Mouse (Mus musculus) embryonic facial prominence, embryonic 13.5 days (tissue): Measurements from ENCODE around the gene Lpp. TPM values are rescaled to one million over a fixed set of nuclear protein-coding genes. Genes with fewer than 3 reads are reported as not detected.

Experiments used
- ATAC-seq: fragments of 200-750 bp; cut with Nextera tagmentation; 2 replicates; pipeline ENCODE4 v1.8.0; 2017; ENCODE audit warnings: low read depth; ENCODE audit not compliant: insufficient number of reproducible peaks, insufficient read depth, low FRiP score, low TSS enrichment
- H3K27ac ChIP-seq: fragments of 300-500 bp; sonication (generic); 2 replicates; pipeline ENCODE4 v1.5.1; 2015; ENCODE audit warnings: moderate library complexity, mild to moderate bottlenecking, inconsistent platforms
- H3K27me3 ChIP-seq: fragments of 300-500 bp; sonication (generic); 2 replicates; pipeline ENCODE4 v1.6.1; 2015; ENCODE audit warnings: mild to moderate bottlenecking, inconsistent platforms
- H3K36me3 ChIP-seq: fragments of 300-500 bp; sonication (generic); 2 replicates; pipeline ENCODE4 v1.6.1; 2015; ENCODE audit warnings: mild to moderate bottlenecking, inconsistent platforms
- H3K4me1 ChIP-seq: fragments of 300-500 bp; sonication (generic); 2 replicates; pipeline ENCODE4 v1.6.1; 2015; ENCODE audit warnings: inconsistent platforms
- H3K4me2 ChIP-seq: fragments of 300-500 bp; sonication (generic); 2 replicates; pipeline ENCODE4 v1.6.1; 2015; ENCODE audit warnings: moderate library complexity, mild to moderate bottlenecking, inconsistent platforms
- H3K4me3 ChIP-seq: fragments of 300-500 bp; sonication (generic); 2 replicates; pipeline ENCODE4 v1.5.1; 2015; ENCODE audit warnings: mild to moderate bottlenecking, inconsistent platforms
- H3K9ac ChIP-seq: fragments of 300-500 bp; sonication (generic); 2 replicates; pipeline ENCODE4 v1.6.1; 2015; ENCODE audit warnings: mild to moderate bottlenecking, inconsistent platforms
- H3K9me3 ChIP-seq: fragments of 300-500 bp; sonication (generic); 2 replicates; pipeline ENCODE4 v1.6.1; 2016; ENCODE audit warnings: inconsistent platforms
- WGBS: fragments of 180-500 bp; shearing (Covaris S2); methylation state at CpG from one replicate; pipeline ENCODE4 v1.1.7; 2015; ENCODE audit warnings: mixed read lengths; 5-methylcytosine and 5-hydroxymethylcytosine counted together
- polyA plus RNA-seq: library from polyadenylated mRNA; unstranded; fragments of >200 nt; fragmentation: Nextera tagmentation; extraction: Ambion mirVana; gene quantifications from 2 replicates; pipeline ENCODE4 v1.2.1, GENCODE M21; 2015

Gene Lpp
- polyA plus RNA-seq, 1 experiment from 2014 or later = 49.3 TPM

DNA sequence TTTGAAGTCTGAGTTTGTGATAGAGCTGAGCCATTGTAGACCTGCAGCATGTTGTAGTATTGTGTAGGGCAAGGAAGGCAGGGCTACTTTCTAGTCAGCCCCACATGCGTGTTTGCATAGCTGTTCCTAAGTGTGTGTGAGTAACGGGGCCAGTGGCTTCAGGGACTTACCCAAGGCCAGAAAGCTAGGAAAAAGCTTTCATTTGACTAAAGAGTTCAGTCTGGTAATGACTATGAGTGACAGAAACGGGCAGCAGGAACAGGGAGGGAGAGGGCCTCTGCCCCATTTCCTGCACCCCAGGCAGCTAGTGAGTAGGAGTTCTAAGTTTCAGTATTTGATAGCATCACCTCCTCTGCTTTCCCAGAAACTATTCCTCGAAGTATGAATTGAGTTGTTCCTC is 113.4 kb downstream of the Lpp start:
- Histone ChIP-seq H3K27ac (0 out of 2 replicates have a peak overlapping the region, but pooled peaks have one; percentile 28), H3K4me2 (no peak overlapping the region), H3K4me1 (peaks cover 21% of the 10 kb centered on the region), H3K4me3 (no peak overlapping the region), H3K36me3 (no peaks in the 10 kb centered on the region), H3K27me3 (no peaks in the 10 kb centered on the region), H3K9me3 (no peaks in the 10 kb centered on the region), H3K9ac (no peak overlapping the region)
- 45% methylated on average over 4 of the region's 4 CpGs for WGBS
- no peak for ATAC-seq

- Histone ChIP-seq H3K9ac (no peak overlapping the region), H3K36me3 (no peaks in the 10 kb centered on the region), H3K27me3 (no peaks in the 10 kb centered on the region), H3K4me2 (no peak overlapping the region), H3K4me3 (no peak overlapping the region), H3K9me3 (no peaks in the 10 kb centered on the region), H3K27ac (no peak overlapping the region), H3K4me1 (peaks cover 18% of the 10 kb centered on the region)
- no peak for ATAC-seq
- 91% methylated on average over 5 of the region's 5 CpGs for WGBS
These were observed 114.7 kb downstream of the Lpp start for GRCm38 (mm10) chr16:24507927-24508540.

DNA sequence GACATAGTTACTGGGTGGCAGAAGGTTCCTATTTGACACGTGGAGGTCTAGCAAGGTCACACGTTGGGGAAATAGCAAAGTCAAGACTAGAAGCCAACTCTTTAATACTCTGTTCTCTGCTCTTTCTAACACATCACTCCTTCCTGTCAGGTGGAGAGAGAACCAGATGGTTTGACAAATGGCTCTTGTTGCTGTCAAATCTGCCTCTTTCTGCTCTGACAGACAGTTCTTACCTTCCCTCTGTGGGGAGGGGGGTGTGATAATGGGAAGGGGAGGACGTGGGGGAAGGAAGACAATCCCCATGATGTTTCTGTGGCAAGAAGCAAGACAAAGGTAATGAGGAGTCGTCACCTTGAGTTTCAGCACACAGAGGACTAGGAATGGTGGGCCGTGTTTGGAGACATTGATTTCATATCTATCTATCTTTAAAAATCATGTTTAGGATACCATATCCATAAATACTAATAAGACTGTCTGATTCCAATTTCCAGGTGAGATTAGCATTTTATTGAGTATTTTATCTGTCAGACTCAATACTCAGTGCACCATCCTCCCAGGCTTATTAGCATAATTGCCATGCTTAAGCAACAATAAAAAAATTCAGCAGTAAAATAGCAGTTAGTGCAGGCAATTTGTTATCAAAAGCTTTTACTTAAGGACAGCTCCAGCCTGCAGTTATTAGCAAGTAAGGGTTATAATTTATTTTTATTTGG is 115.9 kb downstream of the Lpp start:
- H3K9me3 ChIP-seq = no peaks in the 10 kb centered on the region
- no peaks in the 10 kb centered on the region for H3K27me3 ChIP-seq
- H3K36me3 ChIP-seq = no peaks in the 10 kb centered on the region
- H3K4me1 ChIP-seq = peaks cover 25% of the 10 kb centered on the region
- H3K27ac ChIP-seq = no peak overlapping the region
- no peak for ATAC-seq
- no peak overlapping the region for H3K4me2 ChIP-seq
- H3K4me3 ChIP-seq = no peak overlapping the region
- H3K9ac ChIP-seq = no peak overlapping the region
- WGBS = 77% methylated on average over 5 of the region's 5 CpGs

- no peak overlapping the region for H3K9ac ChIP-seq
- no peak overlapping the region for H3K4me2 ChIP-seq
- no peak overlapping the region for H3K27ac ChIP-seq
- H3K36me3 ChIP-seq = no peaks in the 10 kb centered on the region
- H3K27me3 ChIP-seq = no peaks in the 10 kb centered on the region
- peaks cover 29% of the 10 kb centered on the region for H3K4me1 ChIP-seq
- H3K9me3 ChIP-seq = no peaks in the 10 kb centered on the region
- no peak overlapping the region for H3K4me3 ChIP-seq
- 62% methylated on average over 1 of the region's 1 CpGs for WGBS
- ATAC-seq = no peak
These were observed 116.5 kb downstream of the Lpp start for GRCm38 (mm10) chr16:24509813-24510166.

GRCm38 (mm10) chr16:24513228-24513627 is 119.9 kb downstream of the Lpp start:
- Histone ChIP-seq H3K9ac (no peak overlapping the region), H3K27me3 (no peaks in the 10 kb centered on the region), H3K4me2 (no peak overlapping the region), H3K36me3 (no peaks in the 10 kb centered on the region), H3K4me1 (peaks cover 35% of the 10 kb centered on the region), H3K4me3 (no peak overlapping the region), H3K27ac (no peak overlapping the region), H3K9me3 (no peaks in the 10 kb centered on the region)
- 89% methylated on average over 4 of the region's 4 CpGs for WGBS
- no peak for ATAC-seq

- Histone ChIP-seq H3K27me3 (no peaks in the 10 kb centered on the region), H3K9ac (no peak overlapping the region), H3K4me3 (no peak overlapping the region), H3K4me2 (no peak overlapping the region), H3K36me3 (no peaks in the 10 kb centered on the region), H3K4me1 (peaks cover 32% of the 10 kb centered on the region), H3K9me3 (no peaks in the 10 kb centered on the region), H3K27ac (no peak overlapping the region)
- no peak for ATAC-seq
- 52% methylated on average over 11 of the region's 11 CpGs for WGBS
These were observed 121.8 kb downstream of the Lpp start for GRCm38 (mm10) chr16:24514802-24515727.

- 83% methylated on average over 3 of the region's 3 CpGs for WGBS
- H3K27ac ChIP-seq = no peak overlapping the region
- no peak overlapping the region for H3K9ac ChIP-seq
- H3K9me3 ChIP-seq = no peaks in the 10 kb centered on the region
- H3K27me3 ChIP-seq = no peaks in the 10 kb centered on the region
- no peak overlapping the region for H3K4me3 ChIP-seq
- no peak overlapping the region for H3K4me2 ChIP-seq
- no peak for ATAC-seq
- no peaks in the 10 kb centered on the region for H3K36me3 ChIP-seq
- peaks cover 32% of the 10 kb centered on the region for H3K4me1 ChIP-seq
These were observed 123.7 kb downstream of the Lpp start for GRCm38 (mm10) chr16:24516993-24517392.

- Histone ChIP-seq H3K27ac (no peak overlapping the region), H3K4me3 (no peak overlapping the region), H3K4me1 (peaks cover 32% of the 10 kb centered on the region), H3K4me2 (no peak overlapping the region), H3K27me3 (no peaks in the 10 kb centered on the region), H3K9ac (no peak overlapping the region), H3K9me3 (no peaks in the 10 kb centered on the region), H3K36me3 (no peaks in the 10 kb centered on the region)
- 69% methylated on average over 9 of the region's 9 CpGs for WGBS
- ATAC-seq = no peak
These were observed 124.3 kb downstream of the Lpp start for GRCm38 (mm10) chr16:24517501-24518042.

- H3K36me3 ChIP-seq = no peaks in the 10 kb centered on the region
- no peaks in the 10 kb centered on the region for H3K9me3 ChIP-seq
- ATAC-seq = no peak
- no peak overlapping the region for H3K4me2 ChIP-seq
- H3K9ac ChIP-seq = no peak overlapping the region
- H3K4me3 ChIP-seq = no peak overlapping the region
- 74% methylated on average over 7 of the region's 7 CpGs for WGBS
- no peaks in the 10 kb centered on the region for H3K27me3 ChIP-seq
- peaks cover 27% of the 10 kb centered on the region for H3K4me1 ChIP-seq
- no peak overlapping the region for H3K27ac ChIP-seq
These were observed 125.5 kb downstream of the Lpp start for GRCm38 (mm10) chr16:24518785-24519184.

- Histone ChIP-seq H3K27ac (no peak overlapping the region), H3K4me2 (no peak overlapping the region), H3K27me3 (no peaks in the 10 kb centered on the region), H3K4me1 (0 out of 2 replicates have a peak, but pooled peaks cover 4% of the 10 kb centered on the region), H3K4me3 (no peak overlapping the region), H3K9ac (no peak overlapping the region), H3K36me3 (no peaks in the 10 kb centered on the region), H3K9me3 (no peaks in the 10 kb centered on the region)
- 87% methylated on average over 7 of the region's 7 CpGs for WGBS
- ATAC-seq = no peak
These were observed 133.9 kb downstream of the Lpp start for GRCm38 (mm10) chr16:24527219-24527618.

DNA sequence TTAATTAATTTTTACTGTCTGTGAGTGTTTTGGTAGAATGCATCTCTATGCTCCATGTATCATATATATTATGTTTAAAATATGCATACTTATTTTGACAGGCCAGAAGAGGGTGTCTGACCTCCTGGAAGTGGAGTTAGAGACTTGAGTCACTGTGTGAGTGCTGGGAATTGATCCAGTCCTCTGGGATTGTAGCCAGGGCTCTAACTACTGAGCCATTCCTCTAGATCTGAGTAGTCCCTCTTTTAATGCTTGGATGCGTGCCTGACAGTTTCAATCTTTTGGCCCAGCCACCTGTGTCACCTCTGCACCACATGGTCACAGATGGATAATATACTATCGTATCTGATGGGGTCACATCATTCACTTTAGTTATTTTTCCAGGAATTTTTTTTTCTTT is 138.4 kb downstream of the Lpp start:
- no peak overlapping the region for H3K9ac ChIP-seq
- H3K4me1 ChIP-seq = no peaks in the 10 kb centered on the region
- H3K9me3 ChIP-seq = no peaks in the 10 kb centered on the region
- ATAC-seq = no peak
- no peaks in the 10 kb centered on the region for H3K36me3 ChIP-seq
- H3K4me3 ChIP-seq = no peak overlapping the region
- H3K27ac ChIP-seq = no peak overlapping the region
- no peak overlapping the region for H3K4me2 ChIP-seq
- 88% methylated on average over 2 of the region's 2 CpGs for WGBS
- H3K27me3 ChIP-seq = no peaks in the 10 kb centered on the region
